8 mouse cellular contexts compared by ENCODE assay signal in the genomic region with DNA sequence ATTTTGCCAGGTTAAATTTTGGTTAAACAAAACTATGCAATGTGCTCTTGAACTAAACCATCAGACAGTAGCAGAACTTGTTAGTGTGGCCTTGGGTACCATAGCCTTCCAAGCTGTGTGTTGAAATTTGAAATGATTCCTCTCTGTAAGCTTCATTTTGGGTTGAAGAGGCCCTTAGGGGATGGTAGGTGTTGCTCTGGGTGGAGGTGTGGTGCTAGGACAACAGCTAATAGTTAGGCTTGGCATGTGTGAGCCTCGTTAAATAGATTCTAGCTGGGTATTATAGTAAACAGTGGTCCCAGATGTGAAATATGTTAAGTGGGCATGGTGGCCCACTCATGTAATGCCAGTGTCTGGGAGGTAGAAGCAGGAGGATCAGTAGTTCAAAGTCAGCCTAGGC. TPM values are rescaled to one million over a fixed set of nuclear protein-coding genes. Genes with fewer than 3 reads are reported as not detected.
A peak's percentile ranks its signal among the peaks of the same experiment; 100 is the strongest.
DNase-seq lines count a peak whose midpoint lies in the region; ATAC-seq and TF ChIP-seq lines count a peak whose summit lies in the region.

No protein-coding gene starts in this region.

- ATAC-seq in forebrain, embryonic 16.5 days, result no peak
- no peak for ATAC-seq in liver, embryonic 15.5 days (ENCODE audit: insufficient read depth)
- no peak for ATAC-seq in monocyte, adult 5-6 weeks (replicated peaks; ENCODE audit: insufficient number of reproducible peaks, low FRiP score, low TSS enrichment, poor library complexity, severe bottlenecking)

- no peaks in the 10 kb centered on the region for H3K9me3 ChIP-seq in CH12.LX (replicated peaks; ENCODE audit: low read length)
- H3K9me3 ChIP-seq in forebrain, embryonic 16.5 days (ENCODE audit: control insufficient read depth, low read length), result no peaks in the 10 kb centered on the region
- H3K9me3 ChIP-seq in liver, embryonic 15.5 days (replicated peaks), result no peaks in the 10 kb centered on the region

- TF ChIP-seq EP300 in heart, adult 2 months (IDR thresholded peaks at IDR 0.05; ENCODE audit: insufficient read depth, low read depth, low read length), result no peak
- no peak for TF ChIP-seq EP300 in CH12.LX (IDR thresholded peaks at IDR 0.05; ENCODE audit: low read length)

- H3K27ac ChIP-seq in heart, adult 2 months, result no peak overlapping the region
- peak overlapping the region; percentile 21; the same call in 1 of the 2 replicates for H3K27ac ChIP-seq in CH12.LX (ENCODE audit: insufficient read depth, low read depth)
- no peak overlapping the region for H3K27ac ChIP-seq in forebrain, embryonic 16.5 days (ENCODE audit: low read length)
- H3K27ac ChIP-seq in liver, embryonic 15.5 days (replicated peaks), result peak overlapping the region; percentile 79

- WGBS in heart, adult 2 months, result 9% methylated on average over 1 of the region's 1 CpGs
- WGBS in forebrain, embryonic 16.5 days, result 12% methylated on average over 1 of the region's 1 CpGs
- WGBS in liver, embryonic 15.5 days (ENCODE audit: insufficient replicate concordance), result 11% methylated on average over 1 of the region's 1 CpGs

- no peak for DNase-seq in heart, adult 2 months
- DNase-seq in heart, postnatal 10 days, result no peak
- peak; percentile 43 for DNase-seq in CH12.LX (ENCODE audit: extremely low read depth)
- no peak for DNase-seq in spleen, postnatal 10 days (ENCODE audit: low spot score in 2 of 2)
- DNase-seq in testis, postnatal 10 days (ENCODE audit: low spot score), result no peak

- peaks cover 34% of the 10 kb centered on the region for H3K36me3 ChIP-seq in heart, adult 2 months (ENCODE audit: control insufficient read depth, insufficient read depth, low read length)
- peaks cover 29 to 47% of the 10 kb centered on the region in 2 experiments for H3K36me3 ChIP-seq in CH12.LX (replicated peaks in 1 of 2; ENCODE audit: control insufficient read depth in 1 of 2, insufficient read depth in 1 of 2, low read length in 1 of 2)
- peaks cover 18% of the 10 kb centered on the region for H3K36me3 ChIP-seq in forebrain, embryonic 16.5 days (ENCODE audit: control insufficient read depth, insufficient read depth)
- peaks cover 47% of the 10 kb centered on the region for H3K36me3 ChIP-seq in liver, embryonic 15.5 days (replicated peaks)

- H3K4me2 ChIP-seq in CH12.LX (ENCODE audit: insufficient read depth, low read depth, poor library complexity, severe bottlenecking), result peak overlapping the region; percentile 93
- peak overlapping the region; percentile 91 for H3K4me2 ChIP-seq in forebrain, embryonic 16.5 days (ENCODE audit: low read length)
- peak overlapping the region; percentile 79 for H3K4me2 ChIP-seq in liver, embryonic 15.5 days

- in situ Hi-C loops in CH12.LX (cut with MboI; ENCODE audit: low pct_ligation_motif_present, low pct_unique_long_range_greater_than_20kb, low sequenced_read_pairs), result no loop called here

- peak overlapping the region; percentile 69 for H3K9ac ChIP-seq in heart, adult 2 months (ENCODE audit: low read depth, low read length)
- H3K9ac ChIP-seq in CH12.LX (ENCODE audit: insufficient read depth, low read depth), result peak overlapping the region; percentile 99
- peak overlapping the region; percentile 66 for H3K9ac ChIP-seq in forebrain, embryonic 16.5 days (replicated peaks; ENCODE audit: low read depth, low read length)
- H3K9ac ChIP-seq in liver, embryonic 15.5 days, result peak overlapping the region; percentile 68

- TF ChIP-seq RAD21 in CH12.LX (IDR thresholded peaks at IDR 0.05; ENCODE audit: low read depth, low read length), result no peak

- TF ChIP-seq CTCF in heart, adult 2 months (IDR thresholded peaks at IDR 0.05), result no peak
- TF ChIP-seq CTCF in CH12.LX (conservative IDR thresholded peaks at IDR 0.05 in 1 of 2, IDR thresholded peaks at IDR 0.05 in 1 of 2; ENCODE audit: low read depth in 2 of 2, low read length in 2 of 2), result no peak

- H3K4me3 ChIP-seq in heart, adult 2 months, result peak overlapping the region; percentile 89
- peak overlapping the region; percentile 67 to 99 (median 74) for H3K4me3 ChIP-seq in CH12.LX (replicated peaks in 1 of 3; ENCODE audit: low read depth in 2 of 3, low read length in 2 of 3, poor library complexity in 1 of 3)
- peak overlapping the region; percentile 54 for H3K4me3 ChIP-seq in forebrain, embryonic 16.5 days (replicated peaks; ENCODE audit: low read length)
- H3K4me3 ChIP-seq in liver, embryonic 15.5 days (replicated peaks), result peak overlapping the region; percentile 71

- no peaks in the 10 kb centered on the region for H3K27me3 ChIP-seq in heart, adult 2 months (ENCODE audit: control insufficient read depth, insufficient read depth, low read length)
- H3K27me3 ChIP-seq in CH12.LX (replicated peaks), result no peaks in the 10 kb centered on the region
- no peaks in the 10 kb centered on the region for H3K27me3 ChIP-seq in forebrain, embryonic 16.5 days (replicated peaks; ENCODE audit: control insufficient read depth, insufficient read depth, low read length)
- no peaks in the 10 kb centered on the region for H3K27me3 ChIP-seq in liver, embryonic 15.5 days

- dilution Hi-C loops in CH12.LX (cut with MboI; ENCODE audit: extremely low pct_ligation_motif_present, extremely low pct_unique_long_range_greater_than_20kb, low sequenced_read_pairs), result no loop called here

- intact Hi-C loops in heart, adult 2 months (cut with DNase I), result loop anchor here (2.0 to 5.0 kb wide), 2 partner anchors 108 to 165 kb away; no protein-coding TSS in a partner anchor
- intact Hi-C loops in heart, postnatal 10 days (cut with DNase I), result loop anchor here (2.0 to 5.0 kb wide), 2 partner anchors 108 to 165 kb away; no protein-coding TSS in a partner anchor

- H3K79me2 ChIP-seq in heart, adult 2 months (replicated peaks; ENCODE audit: control insufficient read depth, insufficient read depth, low read length), result 0 out of 2 replicates have a peak, but pooled peaks cover 3% of the 10 kb centered on the region
- H3K79me2 ChIP-seq in CH12.LX (replicated peaks; ENCODE audit: control insufficient read depth, extremely low read depth, insufficient read depth, poor library complexity, severe bottlenecking), result peaks cover 60% of the 10 kb centered on the region

- no peak for TF ChIP-seq POLR2A in heart, adult 2 months (IDR thresholded peaks at IDR 0.05; ENCODE audit: insufficient read depth, low read depth, low read length)
- TF ChIP-seq POLR2A in CH12.LX (IDR thresholded peaks at IDR 0.05; ENCODE audit: low read depth, low read length), result no peak

- peaks cover 3% of the 10 kb centered on the region for H3K4me1 ChIP-seq in heart, adult 2 months (ENCODE audit: control insufficient read depth, insufficient read depth, low read length)
- peaks cover 6 to 54% of the 10 kb centered on the region in 2 experiments; a peak in 3 of 4 replicates for H3K4me1 ChIP-seq in CH12.LX (ENCODE audit: control insufficient read depth in 1 of 2, insufficient read depth in 2 of 2)
- H3K4me1 ChIP-seq in forebrain, embryonic 16.5 days (replicated peaks; ENCODE audit: control insufficient read depth, insufficient read depth, low read length), result peaks cover 7% of the 10 kb centered on the region
- peaks cover 25% of the 10 kb centered on the region for H3K4me1 ChIP-seq in liver, embryonic 15.5 days (replicated peaks)

TF ChIP-seq in CH12.LX, 34 proteins besides CTCF, POLR2A, EP300 and RAD21:
- TF ChIP-seq JUN (IDR thresholded peaks at IDR 0.05; ENCODE audit: insufficient read depth, low read depth, low read length), result no peak
- TF ChIP-seq GABPA (IDR thresholded peaks at IDR 0.05; ENCODE audit: insufficient replicate concordance, low read depth, low read length), result no peak
- TF ChIP-seq UBTF (IDR thresholded peaks at IDR 0.05; ENCODE audit: low read depth, low read length), result no peak
- no peak for TF ChIP-seq KAT2A (IDR thresholded peaks at IDR 0.05; ENCODE audit: insufficient replicate concordance, low read length)
- no peak for TF ChIP-seq MXI1 (IDR thresholded peaks at IDR 0.05; ENCODE audit: low read depth, low read length)
- no peak for TF ChIP-seq ZC3H11A (IDR thresholded peaks at IDR 0.05; ENCODE audit: low read depth, low read length)
- TF ChIP-seq PAX5 (IDR thresholded peaks at IDR 0.05; ENCODE audit: low read length), result no peak
- no peak for TF ChIP-seq USF2 (conservative IDR thresholded peaks at IDR 0.05; ENCODE audit: low read depth, low read length)
- 0 out of 2 replicates have a peak, but pooled peaks have one; percentile 24 for TF ChIP-seq NELFE (IDR thresholded peaks at IDR 0.05; ENCODE audit: low read depth, low read length)
- TF ChIP-seq CHD1 (IDR thresholded peaks at IDR 0.05; ENCODE audit: low read depth, low read length), result peak; percentile 41; the same call in 1 of the 2 replicates

RNA-seq across cellular contexts. Expression of gene Rpl24, which starts 1.1 kb away (rescaled TPM):
- total RNA-seq in heart, adult 2 months (2021), result 100 to 1,000 TPM; 494 to 591 TPM
- polyA plus RNA-seq in heart, adult 2 months (2012; rRNA removed), result 185 and 205 TPM in 2 replicates
- total RNA-seq in heart, postnatal 10 days (2021), result 100 to 1,000 TPM; 671 to 687 TPM
- total RNA-seq in CH12.LX (2012; rRNA removed) (2,337 and 2,579 TPM in 2 replicates), CH12.LX (2014; rRNA removed) (2,739 and 3,070 TPM in 2 replicates)
- 96.4 and 348 TPM in 2 replicates for polyA plus RNA-seq in CH12.LX (2012; ENCODE audit: insufficient read length, low read depth)
- 484 and 499 TPM in 2 replicates for polyA plus RNA-seq in forebrain, embryonic 16.5 days (2015; fragmentation: Nextera tagmentation; extraction: Ambion mirVana)
- polyA plus RNA-seq in liver, embryonic 15.5 days (2015; fragmentation: Nextera tagmentation; extraction: Ambion mirVana), result 281 and 346 TPM in 2 replicates
- total RNA-seq in monocyte, adult 5-6 weeks (2017), result 492 to 553 TPM (median 534 TPM) in 3 replicates

RNA-seq across cellular contexts. Expression of gene Zbtb11, which starts 6.5 kb away (rescaled TPM):
- total RNA-seq in heart, adult 2 months (2021), result 10 to 100 TPM; 10.3 to 11.2 TPM
- polyA plus RNA-seq in heart, adult 2 months (2012; rRNA removed), result 2.3 and 4.5 TPM in 2 replicates
- total RNA-seq in heart, postnatal 10 days (2021), result 1 to 10 TPM; 9.0 to 9.6 TPM
- total RNA-seq in CH12.LX (2012; rRNA removed) (21.4 and 25.6 TPM in 2 replicates), CH12.LX (2014; rRNA removed) (33.0 and 35.5 TPM in 2 replicates)
- 17.7 and 19.8 TPM in 2 replicates for polyA plus RNA-seq in CH12.LX (2012; ENCODE audit: insufficient read length, low read depth)
- 22.4 and 25.1 TPM in 2 replicates for polyA plus RNA-seq in forebrain, embryonic 16.5 days (2015; fragmentation: Nextera tagmentation; extraction: Ambion mirVana)
- 8.7 and 10.1 TPM in 2 replicates for polyA plus RNA-seq in liver, embryonic 15.5 days (2015; fragmentation: Nextera tagmentation; extraction: Ambion mirVana)
- total RNA-seq in monocyte, adult 5-6 weeks (2017), result 40.7 to 58.5 TPM (median 42.8 TPM) in 3 replicates

RNA-seq across cellular contexts. Expression of gene Cep97, which starts 32.6 kb away (rescaled TPM):
- 1 to 10 TPM; 3.3 to 5.6 TPM for total RNA-seq in heart, adult 2 months (2021)
- 1.1 and 1.5 TPM in 2 replicates for polyA plus RNA-seq in heart, adult 2 months (2012; rRNA removed)
- total RNA-seq in heart, postnatal 10 days (2021), result 1 to 10 TPM; 4.9 to 6.6 TPM
- 24.9 and 26.9 TPM in 2 replicates for total RNA-seq in CH12.LX (2012; rRNA removed)
- 27.5 and 28.2 TPM in 2 replicates for total RNA-seq in CH12.LX (2014; rRNA removed)
- polyA plus RNA-seq in CH12.LX (2012; ENCODE audit: insufficient read length, low read depth), result 16.9 and 19.2 TPM in 2 replicates
- 17.5 and 19.4 TPM in 2 replicates for polyA plus RNA-seq in forebrain, embryonic 16.5 days (2015; fragmentation: Nextera tagmentation; extraction: Ambion mirVana)
- polyA plus RNA-seq in liver, embryonic 15.5 days (2015; fragmentation: Nextera tagmentation; extraction: Ambion mirVana), result 3.5 and 3.9 TPM in 2 replicates
- total RNA-seq in monocyte, adult 5-6 weeks (2017), result 2.2 to 16.1 TPM (median 6.4 TPM) in 3 replicates

Comparison
In these comparisons a context has a peak if more than half of its experiments do, and no peak if none do; other contexts are left out.
1. H3K27ac ChIP-seq: peak in CH12.LX (single experiment) and liver, embryonic 15.5 days (single experiment); none in heart, adult 2 months (single experiment) and forebrain, embryonic 16.5 days (single experiment).
2. Peak in every context shown above with its lines, with median percentiles within 50 percentile points of each other: H3K4me3 ChIP-seq, H3K9ac ChIP-seq and H3K4me2 ChIP-seq.